Mouse (Mus musculus): Measurements from ENCODE around the gene Dennd1c. TPM values are rescaled to one million over a fixed set of nuclear protein-coding genes. Genes with fewer than 3 reads are reported as not detected.
A peak's percentile ranks its signal among the peaks of the same experiment; 100 is the strongest.
"Not testable (repeated sequence)": the region's sequence is repeated elsewhere in the genome, so short reads cannot be mapped to it uniquely, and the experiment has no call there.

The Dennd1c gene
- polyA plus RNA-seq, 1 experiment = 6.1 TPM

DNA sequence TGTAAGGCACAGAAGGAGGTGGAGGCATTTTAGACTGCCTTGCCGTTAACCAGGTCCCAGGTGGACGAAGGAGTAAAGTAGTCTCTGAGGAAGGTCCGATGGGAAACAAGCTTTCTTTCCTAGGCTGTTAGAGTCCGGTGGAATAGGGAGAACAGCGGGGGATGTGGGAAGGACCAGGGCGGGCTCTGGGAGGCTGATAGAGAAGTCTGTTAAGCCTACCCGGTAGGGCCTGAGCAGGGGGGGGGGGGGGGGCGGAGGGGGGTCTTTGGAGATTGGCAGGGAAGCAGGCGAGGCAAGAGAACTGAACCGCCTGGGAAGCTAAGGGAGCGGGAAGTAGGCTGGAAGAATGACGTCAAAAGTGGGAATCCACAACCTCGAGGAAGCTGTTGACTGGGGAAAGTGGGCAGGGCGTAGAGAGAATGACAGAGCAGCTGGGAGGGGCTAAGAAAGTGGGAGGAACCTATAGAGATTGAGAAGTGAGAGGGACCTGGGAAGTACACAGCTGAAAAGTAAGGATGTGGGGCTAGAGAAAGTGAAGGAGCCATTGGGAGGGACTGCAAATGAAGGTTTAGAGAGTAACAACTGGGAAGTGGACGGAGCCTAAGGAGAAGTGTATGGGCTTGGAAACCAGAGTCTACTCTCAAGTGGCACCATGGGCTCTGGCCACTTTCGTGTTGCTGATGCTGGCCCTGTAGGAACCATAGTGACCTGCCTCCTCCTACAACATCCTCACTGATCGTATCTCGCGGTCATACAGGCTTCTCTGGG lies 17.7 kb upstream of the Dennd1c start:
- no peak for DNase-seq (ENCODE audit: low spot score)

DNA sequence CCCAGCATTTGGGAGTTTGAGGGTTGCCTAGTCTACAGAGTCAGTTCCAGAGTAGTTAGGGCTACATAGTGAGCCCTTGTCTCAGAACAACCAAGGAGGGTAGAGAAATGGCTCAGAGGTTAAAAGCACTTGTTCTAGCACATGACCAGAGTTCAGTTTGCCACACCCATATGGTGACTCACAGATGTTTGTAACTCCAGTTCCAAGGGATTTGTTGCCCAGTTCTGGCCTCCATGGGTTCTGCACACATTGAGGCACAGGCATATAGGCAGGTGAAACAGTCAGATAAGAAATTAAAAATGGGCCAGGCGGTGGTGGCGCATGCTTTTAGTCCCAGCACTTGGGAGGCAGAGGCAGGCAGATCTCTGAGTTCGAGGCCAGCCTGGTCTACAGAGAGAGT lies 15.9 kb upstream of the Dennd1c start:
- DNase-seq (ENCODE audit: low spot score) = no peak

DNA sequence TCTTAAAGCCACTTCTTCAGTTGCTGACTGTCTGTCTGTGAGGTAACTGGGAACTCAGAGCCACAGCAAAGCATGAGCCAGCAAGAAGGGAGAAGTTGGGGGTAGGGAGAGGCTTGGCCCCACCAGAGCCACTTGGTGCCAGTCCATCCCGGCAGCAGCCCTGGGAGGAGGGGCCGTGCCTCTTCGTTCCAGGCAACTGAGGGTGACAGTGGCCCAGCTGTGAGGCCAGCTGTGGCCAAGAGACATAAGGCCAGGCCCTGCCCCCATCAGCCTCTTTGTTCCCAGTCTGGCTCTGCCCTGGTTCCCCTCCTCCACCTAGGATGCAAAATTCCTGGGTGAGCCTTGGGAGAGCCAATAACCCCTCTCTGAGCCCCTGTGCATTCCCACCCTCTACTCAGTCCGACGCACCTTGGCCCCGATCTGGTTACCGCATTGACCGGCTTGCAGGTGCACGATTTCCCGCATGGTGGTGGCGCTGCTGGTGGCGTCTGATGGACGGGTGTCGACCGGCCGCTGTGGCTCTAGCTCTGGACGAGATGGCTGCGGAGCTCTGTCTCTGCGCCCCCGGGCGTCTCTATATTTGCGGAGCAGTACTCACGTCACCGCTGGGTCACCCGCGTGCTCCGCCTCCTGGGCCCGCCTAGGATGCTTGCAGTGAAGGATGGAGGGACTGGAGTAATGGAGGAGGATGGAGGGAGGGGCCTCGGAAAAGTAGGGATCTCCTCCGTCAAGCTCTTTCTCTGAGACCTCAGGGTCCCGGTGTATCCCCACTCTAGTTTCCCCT lies 8.9 kb upstream of the Dennd1c start, which contains the start of gene Tubb4a:
Gene Tubb4a, minus strand, starts transcription at position 734 of the 784 bp plus-strand sequence.
- no peak for DNase-seq (ENCODE audit: low spot score)

DNA sequence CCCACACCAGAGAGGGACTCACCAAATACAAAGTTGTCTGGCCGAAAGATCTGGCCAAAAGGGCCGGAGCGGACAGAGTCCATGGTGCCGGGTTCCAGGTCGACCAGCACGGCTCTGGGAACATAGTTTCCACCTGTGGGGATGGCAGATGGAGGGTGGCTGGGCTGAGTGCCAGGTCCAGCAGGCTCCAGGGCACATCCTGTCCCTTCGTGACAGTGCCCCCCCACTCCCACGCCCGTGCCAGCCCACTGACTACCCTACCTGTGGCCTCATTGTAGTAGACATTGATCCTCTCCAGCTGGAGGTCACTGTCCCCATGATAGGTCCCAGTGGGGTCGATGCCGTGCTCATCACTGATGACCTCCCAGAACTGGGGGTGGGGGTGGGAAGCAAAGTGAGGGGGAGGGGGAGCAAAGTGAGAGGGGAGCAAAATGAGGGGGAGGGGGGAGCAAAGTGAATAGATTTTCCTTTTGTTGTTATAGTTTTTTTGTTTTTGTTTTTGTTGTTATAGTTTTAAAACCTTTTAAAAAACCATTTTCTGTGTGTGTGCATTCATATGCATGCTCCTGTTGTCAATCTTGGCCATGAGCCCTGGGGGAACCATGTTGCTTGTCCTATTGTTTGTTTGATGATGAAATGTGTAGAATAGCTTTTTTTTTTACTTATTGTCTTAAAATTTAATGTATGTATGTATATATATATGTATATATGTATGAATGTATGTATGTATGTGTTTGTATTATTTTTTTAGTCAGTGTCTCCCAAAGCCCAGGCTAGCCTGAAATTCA lies 7.8 kb upstream of the Dennd1c start:
- no peak for DNase-seq (ENCODE audit: low spot score)

DNA sequence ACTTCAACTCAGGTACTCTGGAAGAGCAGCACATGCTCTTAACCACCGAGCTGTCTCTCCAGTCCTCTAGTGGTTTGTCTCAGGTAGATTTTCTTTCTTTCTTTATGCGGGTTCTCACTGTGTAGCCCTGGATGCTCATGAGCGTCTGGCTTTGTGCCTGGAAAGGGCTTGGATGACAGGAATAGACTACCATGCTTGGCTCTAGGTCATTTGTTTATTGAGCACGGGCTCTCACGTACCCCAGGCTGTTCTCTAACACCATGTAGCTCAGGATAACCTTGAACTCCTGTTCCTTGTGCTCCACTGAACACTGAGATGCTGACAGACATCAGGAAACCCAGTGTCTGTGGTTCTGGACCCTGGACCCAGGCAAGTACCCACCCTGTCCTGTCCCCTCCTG lies 4.2 kb upstream of the Dennd1c start:
- DNase-seq (ENCODE audit: low spot score) = no peak

DNA sequence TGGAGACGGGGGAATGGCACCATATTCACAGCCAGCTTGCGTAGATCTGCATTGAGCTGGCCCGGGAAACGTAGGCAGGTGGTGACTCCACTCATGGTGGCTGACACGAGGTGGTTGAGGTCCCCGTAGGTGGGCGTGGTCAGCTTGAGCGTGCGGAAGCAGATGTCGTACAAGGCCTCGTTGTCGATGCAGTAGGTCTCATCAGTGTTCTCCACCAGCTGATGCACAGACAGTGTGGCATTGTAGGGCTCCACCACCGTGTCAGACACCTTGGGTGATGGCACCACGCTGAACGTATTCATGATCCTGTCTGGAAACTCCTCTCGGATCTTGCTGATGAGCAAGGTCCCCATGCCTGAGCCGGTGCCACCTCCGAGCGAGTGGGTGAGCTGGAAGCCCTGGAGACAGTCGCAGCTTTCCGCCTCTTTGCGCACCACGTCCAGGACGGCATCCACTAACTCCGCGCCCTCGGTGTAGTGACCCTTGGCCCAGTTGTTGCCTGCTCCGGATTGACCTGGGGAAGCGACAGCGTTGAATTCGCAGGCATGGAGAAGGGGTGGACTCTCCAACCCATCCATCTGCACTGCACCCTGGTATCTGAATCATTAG lies 3.0 kb upstream of the Dennd1c start:
- no peak for DNase-seq (ENCODE audit: low spot score)

DNA sequence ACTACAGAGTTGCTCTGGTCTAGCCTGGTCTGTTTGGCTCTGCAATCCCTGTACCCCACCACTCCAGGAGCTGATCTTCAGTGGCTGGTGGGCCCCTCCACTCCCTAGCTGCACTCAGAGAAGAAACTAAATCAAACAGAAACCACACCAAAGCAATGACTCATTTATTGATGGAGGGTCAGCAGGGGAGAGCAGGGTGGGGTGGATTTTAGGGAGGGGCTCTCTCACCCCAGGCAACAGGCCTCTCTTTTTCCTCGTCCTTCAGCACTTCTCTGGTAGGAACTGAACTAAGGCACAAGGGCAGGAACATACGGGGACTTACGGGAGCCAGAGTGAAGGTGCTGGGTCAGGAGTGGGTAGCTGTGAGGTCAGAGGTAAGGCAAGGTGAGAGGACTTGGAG lies 1.6 kb upstream of the Dennd1c start:
- no peak for DNase-seq (ENCODE audit: low spot score)

DNA sequence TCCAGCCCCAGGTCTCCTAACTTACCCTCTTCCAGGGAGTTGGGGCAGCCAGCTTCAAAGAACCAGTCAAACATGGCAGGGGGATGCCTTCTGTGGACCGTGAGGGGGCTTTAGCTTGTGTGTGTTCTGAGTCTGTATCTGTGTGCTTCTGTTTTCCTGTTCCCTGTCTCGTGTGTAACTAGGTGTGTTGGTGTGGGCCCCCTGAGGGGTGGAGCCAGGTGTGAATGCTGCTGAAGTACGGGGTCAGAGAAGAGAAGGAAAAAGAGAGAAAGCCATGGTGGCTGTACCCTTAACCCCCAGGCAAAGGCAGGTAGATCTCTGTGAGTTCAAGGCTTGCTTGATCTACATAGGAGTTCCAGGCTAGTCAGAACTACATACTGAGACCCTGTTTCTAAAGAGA lies 1.4 kb downstream of the Dennd1c start:
- DNase-seq (ENCODE audit: low spot score) = no peak

DNA sequence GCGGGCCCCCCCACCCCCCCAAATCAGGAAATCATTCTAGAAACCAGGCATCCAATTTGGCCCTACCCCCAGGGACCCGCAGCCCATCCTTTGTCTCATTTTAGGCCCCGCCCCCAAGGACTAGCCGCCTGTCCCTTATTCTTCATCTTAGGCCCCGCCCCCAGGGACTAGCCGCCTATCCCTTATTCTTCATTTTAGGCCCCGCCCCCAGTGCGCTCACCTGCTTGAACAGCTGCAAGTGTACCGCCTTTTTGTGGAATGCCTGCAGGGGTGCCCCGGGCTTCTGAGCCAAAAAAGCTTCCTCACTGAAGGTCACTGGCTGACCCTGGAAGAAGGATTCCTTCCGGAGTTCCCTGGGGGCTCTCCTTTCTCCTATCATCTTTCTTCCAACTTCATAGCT lies 7.6 kb downstream of the Dennd1c start:
- no peak for DNase-seq (ENCODE audit: low spot score)

DNA sequence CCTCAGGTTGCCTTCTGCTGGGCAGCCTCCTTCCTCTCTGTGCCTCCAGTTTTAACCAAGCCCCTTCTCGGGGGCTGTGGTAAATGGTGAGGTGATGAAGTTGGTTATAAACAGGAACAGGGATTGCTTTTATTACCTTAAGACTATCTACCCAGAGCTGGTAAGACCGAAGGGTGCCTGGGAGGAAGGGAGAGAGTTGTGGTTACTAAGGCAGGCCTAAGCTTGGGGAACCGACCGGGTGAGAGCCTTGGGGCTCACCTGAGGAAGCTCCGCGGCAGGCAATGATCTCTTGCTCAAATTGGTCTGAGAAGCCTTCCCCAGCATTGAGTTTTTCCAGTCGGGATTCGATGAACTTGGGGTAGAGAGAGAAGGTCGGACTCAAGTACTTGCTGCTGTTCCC lies 8.0 kb downstream of the Dennd1c start:
- DNase-seq (ENCODE audit: low spot score) = no peak

DNA sequence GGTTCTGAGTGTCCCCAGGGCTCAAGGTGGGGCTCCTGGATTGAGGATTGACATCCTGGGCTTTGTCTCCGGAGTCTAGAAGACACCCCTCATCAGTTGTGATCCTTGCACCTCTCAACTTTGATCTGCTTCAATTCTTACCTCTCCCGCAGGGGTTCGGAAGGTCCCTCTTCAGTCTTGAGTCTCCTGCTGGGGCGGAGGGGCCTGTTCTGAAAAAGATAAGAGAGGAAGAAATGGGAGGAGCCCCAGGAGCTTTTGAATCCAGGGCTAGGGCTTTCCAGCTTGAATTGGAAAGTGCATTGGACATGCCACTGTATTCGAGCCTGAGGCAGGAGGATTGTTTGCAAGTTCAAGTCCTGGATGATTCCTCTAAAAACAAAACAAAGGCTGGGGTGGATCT lies 11.4 kb downstream of the Dennd1c start:
- DNase-seq (ENCODE audit: low spot score) = no peak

DNA sequence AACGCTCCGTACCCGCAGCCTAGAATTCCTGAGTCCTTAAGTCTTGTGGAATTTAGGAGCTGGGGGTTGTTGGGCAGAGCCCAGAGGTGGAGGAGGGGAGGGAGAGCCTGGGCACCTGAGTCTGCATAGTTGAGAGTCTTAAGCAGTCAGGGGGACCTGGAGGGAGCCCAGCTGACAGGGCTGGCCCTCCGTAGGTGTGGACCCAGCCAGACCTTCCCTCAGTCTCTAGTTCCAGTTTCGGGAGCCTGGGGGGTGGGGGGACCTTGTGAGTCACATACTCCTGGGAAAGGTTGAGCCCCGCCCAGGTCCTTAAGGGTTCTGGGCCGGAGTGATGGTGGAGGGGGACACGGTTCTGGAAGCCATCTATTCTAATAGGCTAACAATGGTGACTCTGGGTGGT lies 15.3 kb downstream of the Dennd1c start:
- no peak for DNase-seq (ENCODE audit: low spot score)

DNA sequence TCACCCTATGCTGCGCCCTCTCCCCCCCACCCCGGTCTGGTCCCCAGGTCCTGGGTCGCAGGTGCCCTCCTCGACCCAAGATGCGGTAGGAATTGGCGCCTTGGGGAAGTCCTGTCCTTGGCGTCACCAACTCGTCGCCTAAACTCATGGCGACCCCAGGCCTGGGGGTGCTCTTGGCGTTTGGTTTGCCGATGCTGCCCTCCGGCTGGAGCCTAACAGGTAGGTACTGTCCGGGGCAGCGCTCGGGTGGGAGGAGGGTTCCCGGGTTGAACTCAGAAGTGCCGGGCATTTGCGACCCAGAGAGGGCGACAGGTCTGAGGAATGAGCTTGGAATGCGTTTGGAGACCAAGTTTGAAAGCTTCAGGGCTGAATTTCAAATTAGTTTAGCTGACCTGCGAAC lies 15.8 kb downstream of the Dennd1c start:
- DNase-seq (ENCODE audit: low spot score) = no peak

DNA sequence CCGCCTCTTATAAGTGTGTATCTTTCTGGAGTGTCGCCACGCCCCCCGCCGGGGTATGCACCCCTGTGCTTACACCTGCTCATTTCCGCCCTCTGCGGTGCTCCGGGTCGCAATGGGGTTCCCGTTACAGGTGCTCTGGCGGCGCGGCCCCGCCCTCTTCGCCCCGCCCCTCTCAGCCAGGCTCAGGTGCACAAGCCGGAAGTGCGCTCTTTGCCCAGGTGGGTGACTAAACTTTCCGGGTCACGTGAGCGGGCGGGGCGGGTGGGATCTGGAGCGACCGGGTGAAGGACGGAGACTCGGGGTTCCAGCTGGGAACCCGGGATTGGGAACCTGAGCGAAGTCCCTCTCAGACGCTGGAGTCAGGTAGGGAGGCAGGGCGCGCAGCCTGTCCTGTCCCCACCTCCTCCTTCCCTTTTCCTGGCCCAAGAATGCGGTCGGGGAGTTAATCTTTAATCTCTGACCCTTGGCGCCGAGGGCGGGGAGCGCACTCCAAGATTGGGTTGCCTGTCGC lies 16.2 kb downstream of the Dennd1c start:
- DNase-seq (ENCODE audit: low spot score) = peak; percentile 48

DNA sequence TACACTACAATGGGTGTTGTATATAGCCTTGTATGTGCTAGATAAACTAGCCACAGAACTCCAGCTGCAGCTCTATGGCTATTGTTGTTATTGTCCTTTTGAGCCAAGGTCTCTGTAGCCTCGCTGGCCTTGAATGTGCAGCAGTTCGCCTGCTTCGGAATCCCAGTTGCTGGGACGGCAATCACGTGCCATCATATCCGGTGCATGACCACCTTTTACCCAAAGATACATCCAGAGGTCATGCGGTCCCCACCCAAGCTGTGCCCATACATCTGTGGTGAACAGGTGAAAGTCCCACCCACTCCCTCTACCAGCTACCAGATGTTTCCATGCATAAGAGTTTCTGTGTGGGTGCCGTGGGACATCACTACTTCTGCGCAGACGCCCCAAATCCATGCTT lies 17.2 kb downstream of the Dennd1c start:
- no peak for DNase-seq (ENCODE audit: low spot score)

DNA sequence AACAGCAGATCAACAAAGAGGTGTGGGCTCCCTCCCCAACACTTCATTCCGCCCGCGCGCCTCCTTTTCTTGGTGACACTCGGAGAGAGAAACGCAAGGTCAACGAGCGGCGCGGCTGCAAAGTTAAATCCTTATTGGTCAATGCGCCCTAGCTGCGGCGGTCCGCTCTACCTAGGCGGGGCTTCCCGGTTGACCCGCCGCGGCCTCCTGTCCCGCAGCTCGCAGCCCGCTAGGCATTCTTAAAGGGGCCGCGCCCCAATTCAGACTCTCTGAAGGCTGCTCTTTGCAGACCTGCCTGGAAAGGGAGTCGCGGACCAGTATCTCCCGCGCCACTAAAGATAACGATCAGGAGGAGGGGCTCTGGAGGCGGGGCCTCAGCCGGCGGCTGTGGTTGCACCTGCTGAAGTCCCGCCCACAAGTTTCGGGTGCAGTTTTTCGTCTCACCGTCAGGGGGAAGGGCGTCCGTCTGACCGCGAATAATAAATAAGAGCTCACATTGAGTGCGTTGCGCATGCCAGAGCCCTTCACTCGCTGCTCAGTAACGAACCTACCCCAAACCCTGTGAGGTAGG lies 18.0 kb downstream of the Dennd1c start:
- DNase-seq (ENCODE audit: low spot score) = peak; percentile 89

DNA sequence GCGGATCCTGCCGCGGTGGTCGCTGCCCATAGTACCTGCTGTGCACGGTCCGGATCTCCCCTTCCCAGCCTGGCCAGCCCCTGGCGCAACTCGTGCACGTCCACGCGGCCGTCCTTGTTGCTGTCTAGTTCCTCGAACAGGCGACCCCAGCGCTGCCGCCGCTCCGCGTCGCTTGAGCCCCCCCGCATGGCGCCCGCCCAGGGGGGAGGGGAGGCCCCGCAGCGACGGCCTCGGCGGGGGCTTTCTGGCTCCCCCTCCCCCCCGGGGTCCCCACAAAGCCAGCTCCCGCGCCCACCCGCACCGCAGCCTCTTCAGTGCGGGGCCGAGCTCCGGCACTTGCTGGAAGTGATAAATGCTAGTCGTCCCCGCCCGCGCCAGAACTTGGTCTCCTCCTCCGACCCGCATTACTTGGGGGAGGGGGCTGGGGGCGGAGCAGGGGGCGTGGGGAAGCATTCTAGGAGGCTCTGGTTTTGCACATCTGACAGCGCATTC lies 18.8 kb downstream of the Dennd1c start, which contains the start of gene Slc25a23:
Gene Slc25a23, minus strand, starts transcription at position 378 of the 492 bp plus-strand sequence.
- DNase-seq (ENCODE audit: low spot score) = peak; percentile 48

DNA sequence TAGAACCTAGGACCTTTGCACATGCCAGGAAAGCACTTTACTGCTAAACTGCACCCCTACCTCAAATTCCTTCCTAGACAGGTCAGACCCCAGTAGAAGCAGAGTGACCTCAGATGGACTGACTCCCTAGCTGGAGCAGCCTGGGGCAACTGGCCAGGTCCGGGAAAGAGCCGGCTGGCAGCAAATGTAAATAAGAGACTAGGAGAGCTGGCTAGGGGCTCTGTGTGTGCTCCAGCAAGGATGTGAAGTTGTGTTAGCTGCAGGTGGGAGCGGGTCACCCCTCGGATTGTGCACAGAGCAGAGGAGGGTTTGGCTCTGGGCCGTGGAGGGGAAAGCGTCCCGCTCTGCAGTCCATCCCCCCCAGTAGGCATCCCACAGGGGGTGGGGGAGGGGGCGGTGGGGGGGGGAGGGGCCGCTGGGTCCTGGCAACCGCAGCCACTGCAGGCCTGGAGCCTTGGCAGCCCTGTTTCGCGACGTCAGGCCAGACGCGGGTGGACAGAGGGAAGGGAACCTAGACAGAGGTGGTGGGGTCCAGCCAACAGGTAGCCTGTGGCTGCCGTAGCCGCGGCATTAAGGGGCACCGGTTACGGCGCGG lies 19.3 kb downstream of the Dennd1c start, which contains the start of gene Crb3:
Gene Crb3, plus strand, starts transcription at position 215 of the 595 bp plus-strand sequence.
- DNase-seq (ENCODE audit: low spot score) = no peak

DNA sequence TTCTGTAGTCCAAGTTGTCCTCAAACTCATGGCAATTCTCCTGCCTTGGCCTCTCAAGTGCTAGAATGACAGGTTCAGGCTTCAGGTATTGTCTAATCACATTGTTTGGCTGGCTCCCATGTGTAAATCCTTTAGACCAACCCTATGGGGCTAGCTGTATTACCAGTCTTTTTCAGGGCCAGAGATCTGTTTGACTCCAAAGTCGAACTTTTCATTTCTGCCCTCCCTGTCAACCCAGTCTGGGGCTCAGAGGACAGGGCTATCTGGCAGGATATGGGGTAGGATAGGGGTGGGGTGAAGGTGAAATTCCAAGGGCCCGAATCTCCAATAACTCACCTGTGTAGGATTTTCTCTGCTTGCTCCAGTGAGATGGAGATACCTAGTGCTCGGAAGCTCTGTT lies 22.1 kb downstream of the Dennd1c start:
- no peak for DNase-seq (ENCODE audit: low spot score)

DNA sequence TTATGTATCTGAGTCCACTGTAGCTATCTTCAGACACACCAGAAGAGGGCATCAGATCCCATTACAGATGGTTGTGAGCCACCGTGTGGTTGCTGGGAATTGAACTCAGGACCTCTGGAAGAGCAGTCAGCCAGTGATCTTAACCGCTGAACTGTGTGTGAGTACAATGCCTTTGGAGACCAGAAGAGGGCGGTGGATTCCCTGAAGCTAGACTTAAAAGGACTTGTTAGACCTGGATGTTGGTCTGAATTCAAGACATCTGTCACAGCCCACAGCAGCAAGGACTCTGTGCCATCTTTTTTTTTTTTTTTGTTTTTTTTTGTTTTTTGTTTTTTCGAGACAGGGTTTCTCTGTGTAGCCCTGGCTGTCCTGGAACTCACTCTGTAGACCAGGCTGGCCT lies 26.6 kb downstream of the Dennd1c start:
- DNase-seq (ENCODE audit: low spot score) = not testable (repeated sequence)

DNA sequence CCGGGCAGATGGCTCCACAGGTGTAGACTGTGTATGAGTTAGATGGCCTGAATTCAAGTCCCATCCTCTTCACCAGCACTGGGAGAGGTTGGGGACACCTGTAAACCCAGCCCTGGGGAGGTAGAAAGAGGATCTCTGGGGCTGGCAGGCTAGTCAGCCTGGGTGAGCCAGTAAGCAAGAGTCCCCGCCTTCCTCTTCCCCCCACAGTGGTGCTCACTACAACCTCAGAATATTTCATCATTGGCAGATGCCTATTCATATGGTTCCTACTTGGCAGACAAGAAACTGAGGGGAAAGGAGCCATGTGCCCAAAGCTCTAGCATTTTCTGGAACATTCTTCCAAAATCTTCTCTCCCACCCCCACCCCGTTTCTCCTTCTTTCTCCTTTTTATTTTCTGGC lies 29.5 kb downstream of the Dennd1c start:
- DNase-seq (ENCODE audit: low spot score) = no peak
